Mouse (Mus musculus): ENCODE data around the gene Sumf1. TPM values are rescaled to one million over a fixed set of nuclear protein-coding genes. Genes with fewer than 3 reads are reported as not detected.

The Sumf1 gene
- polyA plus RNA-seq, 1 experiment: 41.0 TPM

DNA sequence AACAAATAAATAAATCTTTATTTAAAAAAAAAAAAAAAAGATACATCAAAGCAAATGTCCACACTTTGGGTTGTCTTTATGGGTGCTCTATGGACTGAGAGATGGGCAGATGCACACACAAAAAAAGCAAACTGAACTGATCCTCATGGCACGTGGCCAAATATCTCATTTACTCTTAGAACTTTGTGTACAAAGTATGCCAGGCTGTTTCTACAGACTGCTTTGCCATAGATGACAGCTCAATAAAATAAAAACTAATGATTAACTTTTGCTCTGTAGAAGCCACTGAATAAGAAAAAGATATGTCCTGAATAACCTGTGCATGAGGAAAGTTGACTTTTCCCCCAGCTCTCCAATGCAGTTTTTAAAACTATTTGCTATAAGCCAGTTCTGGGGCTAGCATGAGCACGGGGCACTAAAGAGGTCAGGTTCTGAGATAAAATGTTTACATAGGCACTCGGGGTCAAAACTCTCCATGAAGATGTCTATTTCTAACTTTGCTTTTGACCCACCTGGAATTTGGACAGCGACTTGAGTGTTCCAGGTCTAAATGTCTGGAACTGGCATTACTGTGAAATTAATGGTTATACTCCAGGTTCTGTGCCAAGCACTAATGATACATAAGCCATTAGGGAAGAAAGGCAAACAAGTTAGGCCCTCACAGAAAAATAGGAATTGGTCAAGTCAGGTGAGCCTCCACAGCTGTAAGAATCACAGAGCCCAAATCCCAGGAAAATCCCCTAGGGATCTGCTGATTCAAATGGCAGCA lies 44.5 kb downstream of the Sumf1 start:
- WGBS: 69% methylated on average over 4 of the region's 4 CpGs
- DNase-seq: no peak
- TF ChIP-seq CTCF (IDR thresholded peaks at IDR 0.05; ENCODE audit: insufficient read depth, low read length) (no peak), POLR2A (IDR thresholded peaks at IDR 0.05; ENCODE audit: borderline replicate concordance, extremely low read depth, low read depth, low read length) (no peak)
- Histone ChIP-seq H3K4me1 (ENCODE audit: control insufficient read depth, insufficient read depth, low read length) (no peaks in the 10 kb centered on the region), H3K4me3 (replicated peaks; ENCODE audit: extremely low read depth, low read depth, low read length) (no peak overlapping the region)

DNA sequence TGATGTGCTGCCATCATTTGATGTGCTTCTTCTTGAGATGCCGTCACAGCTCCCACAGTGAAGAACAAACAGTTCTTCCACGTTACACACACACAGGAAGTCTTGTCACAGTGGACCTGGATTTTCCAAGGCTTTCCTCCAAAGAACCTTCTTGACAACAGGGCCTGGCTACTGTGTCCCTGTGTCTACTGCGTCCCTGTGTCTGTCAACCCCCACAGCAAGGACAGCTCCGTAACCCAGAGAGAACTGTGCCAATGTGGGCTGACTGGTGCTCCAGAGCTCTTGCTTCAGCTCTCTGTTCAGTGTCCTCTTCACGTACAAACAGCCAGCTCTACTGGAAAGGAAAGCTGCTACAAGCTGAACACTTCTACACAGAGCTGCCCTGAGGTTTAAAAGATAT lies 48.4 kb downstream of the Sumf1 start:
- H3K4me3 ChIP-seq (replicated peaks; ENCODE audit: extremely low read depth, low read depth, low read length): no peak overlapping the region
- TF ChIP-seq CTCF (IDR thresholded peaks at IDR 0.05; ENCODE audit: insufficient read depth, low read length): no peak
- no peak for TF ChIP-seq POLR2A (IDR thresholded peaks at IDR 0.05; ENCODE audit: borderline replicate concordance, extremely low read depth, low read depth, low read length)
- no peak for DNase-seq
- no peaks in the 10 kb centered on the region for H3K4me1 ChIP-seq (ENCODE audit: control insufficient read depth, insufficient read depth, low read length)
- WGBS: 87% methylated on average over 5 of the region's 5 CpGs

DNA sequence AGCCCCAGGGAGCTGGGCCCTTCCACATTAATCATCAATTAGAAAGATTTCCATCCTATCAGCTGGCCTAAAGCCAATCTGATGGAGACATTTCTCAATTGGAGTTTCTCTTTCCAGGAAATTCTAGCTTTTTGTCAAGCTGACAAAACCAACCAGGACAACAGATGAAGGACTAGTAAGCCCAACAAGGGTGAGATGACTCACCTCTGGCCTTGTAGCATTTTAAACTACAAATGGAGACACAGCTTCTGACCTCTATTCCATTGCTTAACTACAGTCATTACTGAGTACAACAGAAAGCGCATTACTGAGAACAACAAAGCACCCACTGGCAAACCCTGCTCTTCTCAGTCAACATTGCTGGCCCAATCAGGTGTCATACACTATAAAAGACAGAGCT lies 49.1 kb downstream of the Sumf1 start:
- WGBS: 93% methylated on average over 1 of the region's 1 CpGs
- DNase-seq: no peak
- Histone ChIP-seq H3K4me3 (replicated peaks; ENCODE audit: extremely low read depth, low read depth, low read length) (no peak overlapping the region), H3K4me1 (ENCODE audit: control insufficient read depth, insufficient read depth, low read length) (no peaks in the 10 kb centered on the region)
- TF ChIP-seq POLR2A (IDR thresholded peaks at IDR 0.05; ENCODE audit: borderline replicate concordance, extremely low read depth, low read depth, low read length) (no peak), CTCF (IDR thresholded peaks at IDR 0.05; ENCODE audit: insufficient read depth, low read length) (no peak)

GRCm38 (mm10) chr6:108132268-108132935 lies 53.0 kb downstream of the Sumf1 start:
- no peak for TF ChIP-seq CTCF (IDR thresholded peaks at IDR 0.05; ENCODE audit: insufficient read depth, low read length)
- H3K4me3 ChIP-seq (replicated peaks; ENCODE audit: extremely low read depth, low read depth, low read length): no peak overlapping the region
- no peaks in the 10 kb centered on the region for H3K4me1 ChIP-seq (ENCODE audit: control insufficient read depth, insufficient read depth, low read length)
- DNase-seq: no peak
- WGBS: 94% methylated on average over 5 of the region's 5 CpGs

DNA sequence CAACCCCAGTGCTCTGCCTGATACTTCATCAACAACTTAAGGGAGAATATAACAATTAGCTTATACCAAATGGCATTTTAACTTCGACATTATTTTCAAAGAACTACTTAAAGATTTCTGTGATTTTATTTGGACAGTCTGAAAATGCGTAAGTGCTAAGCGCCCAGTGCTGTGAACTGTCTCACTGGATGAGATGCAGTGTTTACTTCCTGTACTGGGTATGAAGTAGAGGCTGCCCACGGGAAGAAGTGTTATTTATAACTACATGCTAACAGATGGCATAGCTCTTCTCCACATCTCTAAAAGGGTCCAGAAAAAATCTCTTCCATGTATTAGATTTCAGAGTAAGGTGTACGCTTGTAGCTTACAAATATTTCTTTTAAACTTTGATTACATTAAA lies 54.7 kb downstream of the Sumf1 start:
- no peak for TF ChIP-seq CTCF (IDR thresholded peaks at IDR 0.05; ENCODE audit: insufficient read depth, low read length)
- TF ChIP-seq POLR2A (IDR thresholded peaks at IDR 0.05; ENCODE audit: borderline replicate concordance, extremely low read depth, low read depth, low read length): no peak
- H3K4me1 ChIP-seq (ENCODE audit: control insufficient read depth, insufficient read depth, low read length): no peaks in the 10 kb centered on the region
- WGBS: 68% methylated on average over 5 of the region's 5 CpGs
- no peak for DNase-seq
- H3K4me3 ChIP-seq (replicated peaks; ENCODE audit: extremely low read depth, low read depth, low read length): no peak overlapping the region

- no peak for DNase-seq
- TF ChIP-seq POLR2A (IDR thresholded peaks at IDR 0.05; ENCODE audit: borderline replicate concordance, extremely low read depth, low read depth, low read length) (no peak), CTCF (IDR thresholded peaks at IDR 0.05; ENCODE audit: insufficient read depth, low read length) (no peak)
- 75% methylated on average over 3 of the region's 3 CpGs for WGBS
- H3K4me1 ChIP-seq (ENCODE audit: control insufficient read depth, insufficient read depth, low read length): no peaks in the 10 kb centered on the region
- H3K4me3 ChIP-seq (replicated peaks; ENCODE audit: extremely low read depth, low read depth, low read length): no peak overlapping the region
Measured at GRCm38 (mm10) chr6:108126631-108127030, 58.8 kb downstream of the Sumf1 start.

DNA sequence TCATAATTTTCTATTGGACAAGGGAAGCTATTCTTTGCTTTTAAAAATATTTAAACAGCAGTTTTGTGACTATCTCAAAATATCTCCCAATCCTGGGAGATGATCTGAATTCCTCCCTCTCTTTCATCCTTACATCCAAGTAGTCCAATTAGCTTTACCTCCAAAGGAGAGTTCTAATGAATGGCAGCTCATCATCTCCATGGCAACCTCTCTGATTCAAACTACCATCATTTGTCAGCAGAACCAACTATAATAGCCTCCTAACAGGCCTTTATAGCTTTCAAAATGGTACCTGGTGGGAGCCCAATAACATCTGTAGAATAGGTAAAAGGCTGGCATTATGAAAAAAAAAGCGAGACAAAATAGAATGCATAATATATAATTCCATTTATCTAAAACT lies 59.9 kb downstream of the Sumf1 start:
- Histone ChIP-seq H3K4me1 (ENCODE audit: control insufficient read depth, insufficient read depth, low read length) (no peaks in the 10 kb centered on the region), H3K4me3 (replicated peaks; ENCODE audit: extremely low read depth, low read depth, low read length) (no peak overlapping the region)
- no peak for DNase-seq
- 89% methylated on average over 1 of the region's 1 CpGs for WGBS
- TF ChIP-seq POLR2A (IDR thresholded peaks at IDR 0.05; ENCODE audit: borderline replicate concordance, extremely low read depth, low read depth, low read length) (no peak), CTCF (IDR thresholded peaks at IDR 0.05; ENCODE audit: insufficient read depth, low read length) (no peak)

DNA sequence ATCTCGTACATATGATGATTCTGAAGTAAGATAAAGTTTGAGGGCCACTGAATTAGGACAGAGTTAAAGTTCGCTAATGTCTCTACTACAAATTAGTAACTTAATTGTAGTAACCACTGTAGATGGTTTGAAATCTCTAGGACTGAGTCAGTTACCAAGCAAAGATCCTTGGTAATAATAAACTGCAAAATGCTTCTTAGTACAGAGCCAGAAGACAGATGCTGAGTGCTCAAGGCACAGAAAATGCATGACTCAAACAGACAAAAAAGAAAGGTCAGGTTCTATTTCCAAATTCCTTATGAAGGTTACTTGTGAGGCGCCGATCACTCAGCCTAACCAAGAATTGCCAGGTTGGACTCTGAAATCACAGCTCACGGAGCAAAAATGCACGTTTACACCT lies 67.5 kb downstream of the Sumf1 start:
- DNase-seq: no peak
- WGBS: 94% methylated on average over 6 of the region's 6 CpGs

DNA sequence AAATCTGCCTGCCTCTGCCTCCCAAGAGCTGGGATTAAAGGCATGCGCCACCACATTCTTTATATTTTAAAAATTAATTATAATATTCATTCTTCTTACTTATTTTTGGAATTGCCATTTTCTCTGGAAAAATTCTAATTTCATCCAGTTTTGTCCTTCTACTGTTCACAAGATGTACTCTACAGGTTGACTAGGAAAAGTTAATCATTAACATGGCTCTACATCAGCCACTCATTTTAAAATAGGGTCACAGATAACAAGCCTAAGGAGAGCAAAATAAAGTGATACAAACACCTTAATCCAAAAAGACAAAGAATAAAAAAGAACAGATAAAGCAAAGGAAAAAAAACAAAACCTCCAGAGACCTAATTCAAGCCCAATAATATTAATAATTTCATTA lies 70.4 kb downstream of the Sumf1 start:
- no peak for DNase-seq
- H3K4me1 ChIP-seq (ENCODE audit: control insufficient read depth, insufficient read depth, low read length): no peaks in the 10 kb centered on the region; the same call in 1 of the 2 replicates
- TF ChIP-seq CTCF (IDR thresholded peaks at IDR 0.05; ENCODE audit: insufficient read depth, low read length) (no peak), POLR2A (IDR thresholded peaks at IDR 0.05; ENCODE audit: borderline replicate concordance, extremely low read depth, low read depth, low read length) (no peak)
- 100% methylated on average over 1 of the region's 1 CpGs for WGBS
- no peak overlapping the region for H3K4me3 ChIP-seq (replicated peaks; ENCODE audit: extremely low read depth, low read depth, low read length)

More for the DNA sequence above, 67.5 kb downstream of the Sumf1 start:
- no peaks in the 10 kb centered on the region for H3K4me1 ChIP-seq (ENCODE audit: control insufficient read depth, insufficient read depth, low read length)
- H3K4me3 ChIP-seq (replicated peaks; ENCODE audit: extremely low read depth, low read depth, low read length): no peak overlapping the region
- TF ChIP-seq CTCF (IDR thresholded peaks at IDR 0.05; ENCODE audit: insufficient read depth, low read length): no peak
- no peak for TF ChIP-seq POLR2A (IDR thresholded peaks at IDR 0.05; ENCODE audit: borderline replicate concordance, extremely low read depth, low read depth, low read length)

- no peaks in the 10 kb centered on the region; the same call in 1 of the 2 replicates for H3K4me1 ChIP-seq (ENCODE audit: control insufficient read depth, insufficient read depth, low read length)
- no peak for TF ChIP-seq POLR2A (IDR thresholded peaks at IDR 0.05; ENCODE audit: borderline replicate concordance, extremely low read depth, low read depth, low read length)
- TF ChIP-seq CTCF (IDR thresholded peaks at IDR 0.05; ENCODE audit: insufficient read depth, low read length): no peak
- no peak overlapping the region for H3K4me3 ChIP-seq (replicated peaks; ENCODE audit: extremely low read depth, low read depth, low read length)
- DNase-seq: no peak
Measured at GRCm38 (mm10) chr6:108111693-108112092, 73.7 kb downstream of the Sumf1 start.
